In the genomic region with DNA sequence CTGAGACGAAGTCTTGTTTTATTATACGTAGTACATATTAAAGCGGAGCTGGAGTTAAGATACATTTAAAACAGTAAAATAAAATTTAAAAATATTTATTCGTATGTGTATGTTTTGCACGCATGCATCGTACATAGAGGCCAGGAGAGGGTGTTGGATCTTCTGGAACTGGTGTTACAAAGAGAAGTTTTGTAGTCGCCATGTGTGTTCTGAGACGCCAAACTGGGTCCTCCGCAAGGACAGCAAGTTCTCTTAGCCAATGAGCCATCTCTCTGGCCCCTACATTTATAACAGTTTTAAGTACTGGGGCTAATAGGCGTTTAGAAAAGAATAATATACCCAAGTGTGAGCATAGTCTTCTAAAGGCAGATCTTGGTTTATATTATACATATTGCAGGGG, we compare ENCODE assay signal across 10 mouse cellular contexts. TPM values are rescaled to one million over a fixed set of nuclear protein-coding genes. Genes with fewer than 3 reads are reported as not detected.
A peak's percentile ranks its signal among the peaks of the same experiment; 100 is the strongest.
DNase-seq lines count a peak whose midpoint lies in the region; ATAC-seq and TF ChIP-seq lines count a peak whose summit lies in the region.
"Had no signal": no experiment of that assay in that cellular context is flagged by ENCODE, and none has a peak within 500 bp of the region (broad histone marks: within the 10 kb centered on the region; RNA-seq: fewer than 3 reads in every experiment).

No protein-coding gene starts in this region.

- H3K27me3 ChIP-seq in kidney, embryonic 14.5 days (ENCODE audit: control insufficient read depth, insufficient read depth, low read length) = no peaks in the 10 kb centered on the region
- H3K27me3 ChIP-seq in embryonic facial prominence, embryonic 14.5 days (replicated peaks; ENCODE audit: control insufficient read depth, insufficient read depth, low read length) = no peaks in the 10 kb centered on the region
- no peaks in the 10 kb centered on the region for H3K27me3 ChIP-seq in intestine, embryonic 15.5 days (replicated peaks)
- no peaks in the 10 kb centered on the region for H3K27me3 ChIP-seq in midbrain, postnatal 0 days (ENCODE audit: insufficient read depth, low read length)

- peak overlapping the region; percentile 69 for H3K4me3 ChIP-seq in kidney, embryonic 14.5 days (ENCODE audit: low read length)
- H3K4me3 ChIP-seq in embryonic facial prominence, embryonic 14.5 days (ENCODE audit: low read depth, low read length) = peak overlapping the region; percentile 70
- peak overlapping the region; percentile 64 for H3K4me3 ChIP-seq in intestine, embryonic 15.5 days (replicated peaks)
- H3K4me3 ChIP-seq in midbrain, postnatal 0 days (ENCODE audit: low read depth, low read length) = peak overlapping the region; percentile 64

- H3K4me2 ChIP-seq in kidney, embryonic 14.5 days (replicated peaks; ENCODE audit: low read depth, low read length) = peak overlapping the region; percentile 41
- H3K4me2 ChIP-seq in embryonic facial prominence, embryonic 14.5 days (ENCODE audit: low read depth, low read length) = peak overlapping the region; percentile 54
- H3K4me2 ChIP-seq in intestine, embryonic 15.5 days (replicated peaks) = peak overlapping the region; percentile 55
- H3K4me2 ChIP-seq in midbrain, postnatal 0 days (ENCODE audit: low read depth, low read length, poor library complexity, severe bottlenecking) = peak overlapping the region; percentile 51

- no peaks in the 10 kb centered on the region for H3K9me3 ChIP-seq in kidney, embryonic 14.5 days (ENCODE audit: control insufficient read depth, low read length)
- H3K9me3 ChIP-seq in embryonic facial prominence, embryonic 14.5 days (ENCODE audit: control insufficient read depth, low read length) = no peaks in the 10 kb centered on the region
- no peaks in the 10 kb centered on the region for H3K9me3 ChIP-seq in intestine, embryonic 15.5 days
- H3K9me3 ChIP-seq in midbrain, postnatal 0 days (ENCODE audit: low read length) = no peaks in the 10 kb centered on the region

- WGBS in kidney, embryonic 14.5 days = 37% methylated on average over 10 of the region's 10 CpGs
- WGBS in embryonic facial prominence, embryonic 14.5 days = 30% methylated on average over 10 of the region's 10 CpGs
- 33% methylated on average over 10 of the region's 10 CpGs for WGBS in intestine, embryonic 15.5 days
- 31% methylated on average over 10 of the region's 10 CpGs for WGBS in midbrain, postnatal 0 days

- no peaks in the 10 kb centered on the region for H3K4me1 ChIP-seq in kidney, embryonic 14.5 days (ENCODE audit: control insufficient read depth, insufficient read depth, low read length)
- no peaks in the 10 kb centered on the region for H3K4me1 ChIP-seq in embryonic facial prominence, embryonic 14.5 days (ENCODE audit: control insufficient read depth, insufficient read depth, low read length)
- H3K4me1 ChIP-seq in intestine, embryonic 15.5 days (replicated peaks) = no peaks in the 10 kb centered on the region
- H3K4me1 ChIP-seq in midbrain, postnatal 0 days (ENCODE audit: insufficient read depth, low read length) = no peaks in the 10 kb centered on the region

- H3K9ac ChIP-seq in kidney, embryonic 14.5 days (ENCODE audit: low read depth, low read length) = peak overlapping the region; percentile 44; the same call in 1 of the 2 replicates
- H3K9ac ChIP-seq in embryonic facial prominence, embryonic 14.5 days (ENCODE audit: low read depth, low read length) = peak overlapping the region; percentile 73; the same call in 1 of the 2 replicates
- H3K9ac ChIP-seq in intestine, embryonic 15.5 days = peak overlapping the region; percentile 48; the same call in 1 of the 2 replicates
- H3K9ac ChIP-seq in midbrain, postnatal 0 days (replicated peaks; ENCODE audit: low read length, poor library complexity, severe bottlenecking) = peak overlapping the region; percentile 64; the same call in 1 of the 2 replicates

- peak; percentile 47 for ATAC-seq in kidney, embryonic 14.5 days (ENCODE audit: low FRiP score, low TSS enrichment)
- peak; percentile 3; the same call in 1 of the 2 replicates for ATAC-seq in embryonic facial prominence, embryonic 14.5 days (ENCODE audit: low read depth)
- ATAC-seq in intestine, embryonic 15.5 days = peak; percentile 21
- peak; percentile 18; the same call in 1 of the 2 replicates for ATAC-seq in midbrain, postnatal 0 days (ENCODE audit: low FRiP score)

- no peaks in the 10 kb centered on the region for H3K36me3 ChIP-seq in kidney, embryonic 14.5 days (ENCODE audit: control insufficient read depth, insufficient read depth, low read length)
- H3K36me3 ChIP-seq in embryonic facial prominence, embryonic 14.5 days (ENCODE audit: control insufficient read depth, insufficient read depth, low read length) = no peaks in the 10 kb centered on the region
- no peaks in the 10 kb centered on the region for H3K36me3 ChIP-seq in intestine, embryonic 15.5 days
- H3K36me3 ChIP-seq in midbrain, postnatal 0 days (ENCODE audit: insufficient read depth, low read length) = no peaks in the 10 kb centered on the region

- no peak overlapping the region for H3K27ac ChIP-seq in kidney, embryonic 14.5 days (ENCODE audit: low read depth, low read length)
- H3K27ac ChIP-seq in embryonic facial prominence, embryonic 14.5 days (replicated peaks; ENCODE audit: low read depth, low read length) = no peak overlapping the region
- no peak overlapping the region for H3K27ac ChIP-seq in intestine, embryonic 15.5 days
- peak overlapping the region; percentile 91; the same call in 1 of the 2 replicates for H3K27ac ChIP-seq in midbrain, postnatal 0 days (ENCODE audit: low read depth, low read length)

- no peak for TF ChIP-seq CTCF in midbrain, postnatal 0 days (IDR thresholded peaks at IDR 0.05)

- DNase-seq in kidney, postnatal 10 days = no peak
- DNase-seq in embryonic facial prominence, embryonic 14.5 days (ENCODE audit: low spot score) = no peak
- no peak for DNase-seq in midbrain, postnatal 0 days (ENCODE audit: low spot score)
- DNase-seq in frontal cortex, adult 2 months (ENCODE audit: extremely low spot score in 1 of 2, low spot score in 1 of 2) = no peak
- DNase-seq in testis, postnatal 10 days (ENCODE audit: low spot score) = no peak
- no peak for DNase-seq in embryo, embryonic 9.5 days (ENCODE audit: extremely low spot score)

RNA-seq across cellular contexts. Expression of a gene that starts 0.6 kb away (rescaled TPM):
- 2.6 TPM in 2 replicates for polyA plus RNA-seq in kidney, embryonic 14.5 days (2014; fragmentation: Nextera tagmentation; extraction: Ambion mirVana)
- polyA plus RNA-seq in embryonic facial prominence, embryonic 14.5 days (2014; fragmentation: Nextera tagmentation; extraction: Ambion mirVana) = 1.3 and 1.4 TPM in 2 replicates
- polyA plus RNA-seq in intestine, embryonic 15.5 days (2015; fragmentation: Nextera tagmentation; extraction: Ambion mirVana) = 0.85 and 1.3 TPM in 2 replicates
- 3.4 and 5.0 TPM in 2 replicates for total RNA-seq in midbrain, postnatal 0 days (2014; rRNA removed)
- polyA plus RNA-seq in midbrain, postnatal 0 days (2015; fragmentation: Nextera tagmentation; extraction: Ambion mirVana) = 4.5 and 5.6 TPM in 2 replicates
- 4.0 and 5.0 TPM in 2 replicates for polyA plus RNA-seq in frontal cortex, adult 2 months (2012; rRNA removed)
- polyA plus RNA-seq: large intestine, adult 2 months had no signal

RNA-seq across cellular contexts. Expression of a gene that starts 13.0 kb away (rescaled TPM):
- polyA plus RNA-seq in kidney, embryonic 14.5 days (2014; fragmentation: Nextera tagmentation; extraction: Ambion mirVana) = 4.1 and 5.5 TPM in 2 replicates
- polyA plus RNA-seq in embryonic facial prominence, embryonic 14.5 days (2014; fragmentation: Nextera tagmentation; extraction: Ambion mirVana) = 6.2 and 6.5 TPM in 2 replicates
- polyA plus RNA-seq in intestine, embryonic 15.5 days (2015; fragmentation: Nextera tagmentation; extraction: Ambion mirVana) = 4.5 and 4.9 TPM in 2 replicates
- total RNA-seq in midbrain, postnatal 0 days (2014; rRNA removed) = 6.7 and 9.9 TPM in 2 replicates
- polyA plus RNA-seq in midbrain, postnatal 0 days (2015; fragmentation: Nextera tagmentation; extraction: Ambion mirVana) = 15.2 and 16.5 TPM in 2 replicates
- polyA plus RNA-seq in frontal cortex, adult 2 months (2012; rRNA removed) = 6.8 and 8.1 TPM in 2 replicates

RNA-seq across cellular contexts. Expression of a gene that starts 19.0 kb away (rescaled TPM):
- 2.1 TPM in 2 replicates for polyA plus RNA-seq in kidney, embryonic 14.5 days (2014; fragmentation: Nextera tagmentation; extraction: Ambion mirVana)
- polyA plus RNA-seq in embryonic facial prominence, embryonic 14.5 days (2014; fragmentation: Nextera tagmentation; extraction: Ambion mirVana) = 2.9 and 3.2 TPM in 2 replicates
- 2.0 and 2.3 TPM in 2 replicates for polyA plus RNA-seq in intestine, embryonic 15.5 days (2015; fragmentation: Nextera tagmentation; extraction: Ambion mirVana)
- total RNA-seq in midbrain, postnatal 0 days (2014; rRNA removed) = 2.6 and 4.7 TPM in 2 replicates
- polyA plus RNA-seq in midbrain, postnatal 0 days (2015; fragmentation: Nextera tagmentation; extraction: Ambion mirVana) = 3.3 and 4.3 TPM in 2 replicates
- 2.6 and 3.3 TPM in 2 replicates for polyA plus RNA-seq in frontal cortex, adult 2 months (2012; rRNA removed)

RNA-seq across cellular contexts. Expression of a gene that starts 39.0 kb away (rescaled TPM):
- 7.5 and 8.7 TPM in 2 replicates for polyA plus RNA-seq in kidney, embryonic 14.5 days (2014; fragmentation: Nextera tagmentation; extraction: Ambion mirVana)
- 8.5 and 8.9 TPM in 2 replicates for polyA plus RNA-seq in embryonic facial prominence, embryonic 14.5 days (2014; fragmentation: Nextera tagmentation; extraction: Ambion mirVana)
- 7.8 and 8.2 TPM in 2 replicates for polyA plus RNA-seq in intestine, embryonic 15.5 days (2015; fragmentation: Nextera tagmentation; extraction: Ambion mirVana)
- 14.8 and 16.5 TPM in 2 replicates for total RNA-seq in midbrain, postnatal 0 days (2014; rRNA removed)
- 16.4 and 19.5 TPM in 2 replicates for polyA plus RNA-seq in midbrain, postnatal 0 days (2015; fragmentation: Nextera tagmentation; extraction: Ambion mirVana)
- polyA plus RNA-seq in frontal cortex, adult 2 months (2012; rRNA removed) = 9.7 and 13.7 TPM in 2 replicates

RNA-seq across cellular contexts. Expression of a gene that starts 54.4 kb away (rescaled TPM):
- not detected in 2 replicates for polyA plus RNA-seq in kidney, embryonic 14.5 days (2014; fragmentation: Nextera tagmentation; extraction: Ambion mirVana)
- polyA plus RNA-seq in embryonic facial prominence, embryonic 14.5 days (2014; fragmentation: Nextera tagmentation; extraction: Ambion mirVana) = 0.12 and 0.18 TPM in 2 replicates
- 0.15 and 0.20 TPM in 2 replicates for polyA plus RNA-seq in intestine, embryonic 15.5 days (2015; fragmentation: Nextera tagmentation; extraction: Ambion mirVana)
- total RNA-seq in midbrain, postnatal 0 days (2014; rRNA removed) = 19.6 and 21.8 TPM in 2 replicates
- polyA plus RNA-seq in midbrain, postnatal 0 days (2015; fragmentation: Nextera tagmentation; extraction: Ambion mirVana) = 6.3 and 7.4 TPM in 2 replicates
- 7.0 and 8.9 TPM in 2 replicates for polyA plus RNA-seq in frontal cortex, adult 2 months (2012; rRNA removed)
- total RNA-seq: neutrophil, adult 5-6 weeks had no signal
- polyA plus RNA-seq: large intestine, adult 2 months had no signal
